Mouse (Mus musculus) liver, postnatal 0 days (tissue): ENCODE measurements around the gene Tesk1.

Experiments used
- CTCF ChIP-seq: sonication (generic); IDR thresholded peaks from 2 replicates; pipeline ENCODE4 v1.5.1; 2016; ENCODE audit warnings: antibody characterized with exemption, low read depth
- EP300 ChIP-seq: IDR thresholded peaks from 2 replicates; pipeline ENCODE4 v1.6.1; 2016; ENCODE audit warnings: antibody characterized with exemption, low read depth, mild to moderate bottlenecking

GRCm38 (mm10) chr4:43465935-43466334, 24.2 kb downstream of the Tesk1 start:
- no peak for TF ChIP-seq CTCF
- TF ChIP-seq EP300: no peak
